Mouse (Mus musculus) heart, embryonic 14.5 days (tissue): ENCODE results near the gene Wdr89. TPM values are rescaled to one million over a fixed set of nuclear protein-coding genes. Genes with fewer than 3 reads are reported as not detected.

Experiments used
- ATAC-seq: fragments of 200-750 bp; cut with Nextera tagmentation; 2 replicates; pipeline ENCODE4 v1.8.0; 2017; ENCODE audit warnings: low read depth, moderate TSS enrichment; ENCODE audit not compliant: insufficient number of reproducible peaks, insufficient read depth, low FRiP score
- H3K27ac ChIP-seq, 2 experiments: fragments of 200-500 bp in 1 of 2; fragments of 300-500 bp in 1 of 2; sonication (generic) in 1 of 2; replicated peaks in 1 of 2; 2 replicates each; pipeline ENCODE4 v1.5.1; 2012 to 2014; ENCODE audit warnings: low read depth in 2 of 2, low read length in 2 of 2, control low read depth in 1 of 2, mild to moderate bottlenecking in 1 of 2, mixed read lengths in 1 of 2; ENCODE audit not compliant: control insufficient read depth in 1 of 2, insufficient read depth in 1 of 2
- H3K27me3 ChIP-seq: fragments of 300-500 bp; sonication (generic); 2 replicates; pipeline ENCODE4 v1.6.1; 2014; ENCODE audit warnings: mild to moderate bottlenecking, low read length, control low read depth; ENCODE audit not compliant: control insufficient read depth, insufficient read depth
- H3K36me3 ChIP-seq: fragments of 300-500 bp; sonication (generic); 2 replicates; pipeline ENCODE4 v1.6.1; 2014; ENCODE audit warnings: mild to moderate bottlenecking, control low read depth, low read length, mixed read lengths; ENCODE audit not compliant: control insufficient read depth, insufficient read depth
- H3K4me1 ChIP-seq, 2 experiments: fragments of 200-500 bp in 1 of 2; fragments of 300-500 bp in 1 of 2; sonication (generic) in 1 of 2; 2 replicates each; pipeline ENCODE4 v1.6.1; 2012 to 2014; ENCODE audit warnings: low read length in 2 of 2, control low read depth in 1 of 2, mixed read lengths in 1 of 2; ENCODE audit not compliant: control insufficient read depth in 2 of 2, insufficient read depth in 2 of 2
- H3K4me2 ChIP-seq: fragments of 300-500 bp; sonication (generic); 2 replicates; pipeline ENCODE4 v1.6.1; 2014; ENCODE audit warnings: mild to moderate bottlenecking, low read length
- H3K4me3 ChIP-seq, 2 experiments: fragments of 200-500 bp in 1 of 2; fragments of 300-500 bp in 1 of 2; sonication (generic) in 1 of 2; 2 replicates each; pipeline ENCODE4 v1.5.1; 2012 to 2014; ENCODE audit warnings: low read length in 2 of 2, mild to moderate bottlenecking in 2 of 2, control low read depth in 1 of 2, low read depth in 1 of 2, moderate library complexity in 1 of 2; ENCODE audit not compliant: control insufficient read depth in 1 of 2, insufficient read depth in 1 of 2
- H3K9ac ChIP-seq: fragments of 300-500 bp; sonication (generic); 2 replicates; pipeline ENCODE4 v1.6.1; 2014; ENCODE audit warnings: mild to moderate bottlenecking, low read length
- H3K9me3 ChIP-seq: fragments of 300-500 bp; sonication (generic); 2 replicates; pipeline ENCODE4 v1.6.1; 2016; ENCODE audit warnings: low read length, control low read depth; ENCODE audit not compliant: control insufficient read depth
- WGBS: fragments of 180-500 bp; shearing (Covaris S2); extraction: QIAGEN DNeasy Blood & Tissue Kit; methylation state at CpG from one replicate; pipeline ENCODE4 v1.1.7; 2014; 5-methylcytosine and 5-hydroxymethylcytosine counted together
- polyA plus RNA-seq: library from polyadenylated mRNA; unstranded; fragments of >200 nt; fragmentation: Nextera tagmentation; extraction: Ambion mirVana; gene quantifications from 2 replicates; pipeline ENCODE4 v1.2.1, GENCODE M21; 2014

Gene Wdr89
- polyA plus RNA-seq, 1 experiment from 2014 or later = 7.6 TPM

GRCm38 (mm10) chr12:75654247-75654801 lies 15.0 kb downstream of the Wdr89 start:
- 63% methylated on average over 3 of the region's 3 CpGs for WGBS
- Histone ChIP-seq H3K9ac (no peak overlapping the region), H3K27ac (no peak overlapping the region), H3K9me3 (0 out of 2 replicates have a peak, but pooled peaks cover 3% of the 10 kb centered on the region), H3K27me3 (no peaks in the 10 kb centered on the region), H3K36me3 (no peaks in the 10 kb centered on the region), H3K4me3 (no peak overlapping the region), H3K4me2 (no peak overlapping the region), H3K4me1 (0 out of 4 replicates have a peak, but pooled peaks cover 0 to 3% of the 10 kb centered on the region in 2 experiments)
- no peak for ATAC-seq

DNA sequence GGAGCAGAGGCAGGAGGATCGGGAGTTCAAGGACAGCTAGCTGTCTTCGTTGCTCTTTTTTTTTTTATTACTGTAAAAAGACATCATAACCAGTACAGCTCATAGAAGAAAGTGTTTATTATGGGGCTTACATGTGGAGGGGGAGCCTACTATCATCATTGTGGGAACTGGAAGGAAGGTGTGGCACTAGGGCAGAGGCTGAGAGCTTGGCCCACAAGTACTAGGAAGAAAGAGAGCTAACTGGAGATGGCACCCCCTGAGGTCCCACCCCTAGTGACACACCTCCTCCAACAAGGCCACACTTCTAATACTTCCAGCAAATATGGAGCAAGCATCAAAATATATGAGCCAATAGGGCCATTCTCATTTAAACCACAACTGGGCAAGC lies 19.6 kb downstream of the Wdr89 start:
- Histone ChIP-seq H3K9ac (no peak overlapping the region), H3K27ac (no peak overlapping the region), H3K36me3 (no peaks in the 10 kb centered on the region), H3K4me1 (peaks cover 0 to 4% of the 10 kb centered on the region in 2 experiments; a peak in 1 of 4 replicates), H3K9me3 (0 out of 2 replicates have a peak, but pooled peaks cover 3% of the 10 kb centered on the region), H3K4me3 (no peak overlapping the region), H3K27me3 (no peaks in the 10 kb centered on the region), H3K4me2 (no peak overlapping the region)
- 84% methylated on average over 2 of the region's 2 CpGs for WGBS
- no peak for ATAC-seq

- H3K9me3 ChIP-seq = 0 out of 2 replicates have a peak, but pooled peaks cover 3% of the 10 kb centered on the region
- H3K27me3 ChIP-seq = no peaks in the 10 kb centered on the region
- 64% methylated on average over 12 of the region's 12 CpGs for WGBS
- no peak overlapping the region for H3K4me3 ChIP-seq
- no peak for ATAC-seq
- H3K36me3 ChIP-seq = no peaks in the 10 kb centered on the region
- no peak overlapping the region for H3K9ac ChIP-seq
- peaks cover 0 to 4% of the 10 kb centered on the region in 2 experiments; a peak in 1 of 4 replicates for H3K4me1 ChIP-seq
- H3K27ac ChIP-seq = no peak overlapping the region
- H3K4me2 ChIP-seq = no peak overlapping the region
These were observed 20.2 kb downstream of the Wdr89 start for GRCm38 (mm10) chr12:75649058-75649705.

DNA sequence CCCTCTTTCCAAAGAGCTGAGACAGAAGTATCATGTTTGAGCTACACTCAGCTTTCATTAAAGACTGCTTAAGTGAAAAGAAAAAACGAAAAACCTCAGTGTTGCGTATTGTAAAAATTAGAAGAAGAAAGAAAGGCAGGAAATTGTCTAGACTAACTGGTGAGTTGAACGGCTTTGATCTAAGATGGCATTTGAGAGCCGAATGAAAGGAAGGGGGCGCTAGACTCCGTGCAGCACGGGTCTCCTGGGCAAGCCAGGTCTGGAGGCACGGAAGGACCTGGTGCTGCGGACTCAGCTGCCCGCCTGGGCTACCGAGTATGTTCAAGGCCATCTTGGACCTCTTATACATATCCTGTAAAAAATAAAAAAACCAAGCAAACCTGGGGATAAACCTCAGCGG lies 21.1 kb downstream of the Wdr89 start:
- Histone ChIP-seq H3K27me3 (no peaks in the 10 kb centered on the region), H3K36me3 (no peaks in the 10 kb centered on the region), H3K27ac (no peak overlapping the region), H3K9ac (no peak overlapping the region), H3K4me1 (peaks cover 0 to 4% of the 10 kb centered on the region in 2 experiments; a peak in 1 of 4 replicates), H3K9me3 (0 out of 2 replicates have a peak, but pooled peaks cover 3% of the 10 kb centered on the region), H3K4me2 (no peak overlapping the region), H3K4me3 (no peak overlapping the region)
- ATAC-seq = no peak
- 58% methylated on average over 12 of the region's 12 CpGs for WGBS

GRCm38 (mm10) chr12:75647663-75648062 lies 21.7 kb downstream of the Wdr89 start:
- Histone ChIP-seq H3K27ac (no peak overlapping the region), H3K9me3 (0 out of 2 replicates have a peak, but pooled peaks cover 3% of the 10 kb centered on the region), H3K9ac (no peak overlapping the region), H3K4me2 (no peak overlapping the region), H3K27me3 (no peaks in the 10 kb centered on the region), H3K4me3 (no peak overlapping the region), H3K4me1 (peaks cover 0 to 4% of the 10 kb centered on the region in 2 experiments; a peak in 1 of 4 replicates), H3K36me3 (no peaks in the 10 kb centered on the region)
- 85% methylated on average over 2 of the region's 2 CpGs for WGBS
- ATAC-seq = no peak

DNA sequence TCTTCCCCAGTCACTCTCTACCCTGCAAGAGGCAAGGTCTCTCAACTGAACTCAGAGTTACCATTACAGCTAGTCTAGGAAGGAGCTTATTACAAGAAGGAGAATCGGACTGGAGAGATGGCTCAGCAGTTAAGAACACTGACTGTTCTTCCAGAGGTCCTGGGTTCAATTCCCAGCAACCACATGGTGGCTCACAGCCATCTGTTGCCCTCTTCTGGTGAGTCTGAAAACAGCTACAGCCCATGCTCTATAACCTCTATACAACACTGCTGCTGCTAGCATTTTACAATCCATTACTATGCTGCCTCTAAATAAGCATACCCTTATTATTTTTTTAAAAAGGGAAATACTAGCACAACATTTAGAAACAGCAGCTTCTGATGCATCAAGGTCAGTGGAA lies 23.6 kb downstream of the Wdr89 start:
- H3K27me3 ChIP-seq = no peaks in the 10 kb centered on the region
- ATAC-seq = no peak
- H3K36me3 ChIP-seq = no peaks in the 10 kb centered on the region
- 0 out of 2 replicates have a peak, but pooled peaks cover 3% of the 10 kb centered on the region for H3K9me3 ChIP-seq
- H3K9ac ChIP-seq = no peak overlapping the region
- no peak overlapping the region for H3K4me2 ChIP-seq
- 92% methylated on average over 1 of the region's 1 CpGs for WGBS
- no peak overlapping the region for H3K4me3 ChIP-seq
- no peak overlapping the region for H3K27ac ChIP-seq
- peaks cover 0 to 4% of the 10 kb centered on the region in 2 experiments; a peak in 1 of 4 replicates for H3K4me1 ChIP-seq

DNA sequence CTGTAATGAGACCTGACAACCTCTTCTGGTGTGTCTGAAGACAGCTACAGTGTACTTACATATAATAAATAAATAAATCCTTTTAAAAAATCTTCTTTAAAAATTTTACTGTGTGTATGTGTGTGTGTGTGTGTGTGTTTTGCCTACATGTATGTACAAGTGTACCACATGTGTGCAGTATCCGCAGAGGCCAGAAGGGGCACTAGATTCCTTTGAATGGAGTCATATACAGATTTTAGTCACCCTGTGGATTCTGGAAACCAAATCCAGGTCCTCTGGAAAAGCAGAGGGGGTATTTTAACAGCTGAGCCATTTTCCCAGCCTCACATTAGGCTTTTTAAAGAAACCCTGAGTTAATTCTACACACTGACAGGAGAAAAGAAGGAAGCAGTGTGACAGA lies 27.6 kb downstream of the Wdr89 start:
- Histone ChIP-seq H3K4me2 (no peak overlapping the region), H3K4me1 (no peaks in the 10 kb centered on the region), H3K9me3 (no peaks in the 10 kb centered on the region), H3K4me3 (no peak overlapping the region), H3K27me3 (no peaks in the 10 kb centered on the region), H3K9ac (no peak overlapping the region), H3K27ac (no peak overlapping the region), H3K36me3 (no peaks in the 10 kb centered on the region)
- WGBS = 87% methylated on average over 1 of the region's 1 CpGs
- ATAC-seq = no peak
